Mouse (Mus musculus): Measurements from ENCODE around the gene Ppp1r9a. TPM values are rescaled to one million over a fixed set of nuclear protein-coding genes. Genes with fewer than 3 reads are reported as not detected.
A peak's percentile ranks its signal among the peaks of the same experiment; 100 is the strongest.

The Ppp1r9a gene
- total RNA-seq, 1 experiment from 2014 or later = 43.4 TPM

DNA sequence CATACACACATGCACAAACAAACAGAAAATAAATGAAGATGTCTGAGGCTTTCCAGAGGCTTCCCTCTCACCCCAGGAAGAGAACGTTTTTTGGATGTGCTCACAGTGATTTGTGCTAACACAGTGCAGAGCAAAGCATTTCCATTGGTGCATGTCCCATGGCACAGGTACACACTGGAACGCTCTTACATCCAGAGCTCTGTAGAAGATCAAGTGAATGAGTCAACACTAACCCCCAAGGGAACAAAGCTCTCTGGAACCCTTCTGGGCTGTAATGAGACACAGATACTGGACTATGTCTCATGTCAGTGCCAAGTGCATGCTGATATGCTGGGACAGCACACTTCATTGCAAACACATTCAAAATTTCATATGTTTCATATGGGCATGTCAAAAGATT, 175.3 kb downstream of the Ppp1r9a start:
- ATAC-seq (replicated peaks in 1 of 2; ENCODE audit: insufficient read depth in 1 of 2, low FRiP score in 2 of 2, low TSS enrichment in 1 of 2, low read depth in 1 of 2, poor library complexity in 2 of 2, severe bottlenecking in 2 of 2) = no peak

DNA sequence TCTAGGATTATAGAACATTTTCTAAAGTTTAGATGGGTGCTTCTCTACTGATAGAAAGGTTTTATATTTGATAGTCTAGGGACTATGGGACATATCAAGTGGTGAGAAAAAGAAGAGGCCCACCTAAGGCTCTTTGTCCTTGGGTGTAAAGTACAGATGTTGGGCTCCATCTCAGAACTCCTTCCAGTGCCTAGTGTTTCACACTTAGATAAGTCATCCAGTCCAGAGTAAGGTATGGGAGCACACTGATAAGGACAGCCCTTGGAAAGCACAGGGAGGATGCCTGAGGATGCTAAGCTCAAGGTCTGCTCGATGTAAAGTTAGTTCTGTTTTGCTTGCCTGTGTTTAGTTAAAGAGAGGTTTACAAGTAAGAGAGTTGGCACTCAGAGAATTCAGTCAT, 176.4 kb downstream of the Ppp1r9a start:
- no peak for ATAC-seq (replicated peaks in 1 of 2; ENCODE audit: insufficient read depth in 1 of 2, low FRiP score in 2 of 2, low TSS enrichment in 1 of 2, low read depth in 1 of 2, poor library complexity in 2 of 2, severe bottlenecking in 2 of 2)

DNA sequence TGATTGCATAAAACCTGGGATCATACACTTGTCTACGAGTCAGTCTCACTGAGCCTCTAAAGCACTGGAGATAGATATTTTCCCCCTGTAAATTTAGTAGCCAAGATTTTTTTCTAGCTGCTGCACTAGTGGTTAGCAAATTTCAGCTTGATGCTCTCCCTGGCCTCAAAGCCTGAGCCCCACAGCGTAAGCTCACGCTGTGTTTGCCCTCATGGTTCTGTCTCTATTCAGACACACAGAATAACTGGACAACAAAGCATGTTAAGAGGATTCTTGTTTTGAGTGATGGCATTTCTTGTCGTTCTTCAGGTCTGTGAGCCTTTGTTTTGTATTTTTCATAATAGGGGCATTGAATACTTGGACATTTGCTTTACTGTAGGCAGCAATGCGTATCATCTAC, 177.4 kb downstream of the Ppp1r9a start:
- no peak for ATAC-seq (replicated peaks in 1 of 2; ENCODE audit: insufficient read depth in 1 of 2, low FRiP score in 2 of 2, low TSS enrichment in 1 of 2, low read depth in 1 of 2, poor library complexity in 2 of 2, severe bottlenecking in 2 of 2)

DNA sequence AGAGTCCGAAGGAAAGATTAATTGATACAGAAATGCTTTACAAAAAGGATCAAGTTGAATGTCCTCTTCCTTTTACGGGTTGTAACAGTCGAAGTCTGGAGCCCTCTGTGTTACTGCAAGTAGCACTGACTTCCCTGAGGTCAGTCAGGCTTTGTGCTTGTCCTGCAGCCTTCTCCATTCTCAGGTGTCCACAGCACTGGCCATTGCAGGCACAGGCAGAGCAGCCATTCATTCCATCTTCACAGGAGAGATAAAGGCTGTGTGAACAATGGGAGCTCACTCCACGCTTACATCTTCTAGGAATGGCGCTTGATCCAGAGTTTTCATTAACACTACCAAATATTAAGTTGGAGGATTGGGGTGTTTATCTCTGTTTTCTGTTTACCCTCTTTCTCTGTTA, 177.8 kb downstream of the Ppp1r9a start:
- ATAC-seq (replicated peaks in 1 of 2; ENCODE audit: insufficient read depth in 1 of 2, low FRiP score in 2 of 2, low TSS enrichment in 1 of 2, low read depth in 1 of 2, poor library complexity in 2 of 2, severe bottlenecking in 2 of 2) = no peak

DNA sequence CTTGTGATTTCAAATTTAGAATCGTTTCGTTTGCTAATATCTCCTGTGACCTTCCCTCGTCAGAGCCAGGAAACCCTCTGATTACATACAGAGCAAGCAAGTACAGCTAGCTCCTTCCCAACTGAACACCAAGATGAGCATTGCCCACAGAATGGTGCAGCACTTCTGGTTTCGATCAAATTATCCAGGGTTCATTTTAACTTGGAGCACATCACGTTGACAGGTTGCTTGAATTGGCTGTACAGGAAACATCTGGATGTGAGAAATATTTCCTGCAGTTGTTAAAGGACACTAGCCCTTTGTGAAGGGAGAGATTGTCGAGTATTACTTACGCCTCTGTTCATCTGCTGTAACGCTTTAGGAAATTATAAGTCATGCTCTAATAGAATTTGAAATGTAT, 178.4 kb downstream of the Ppp1r9a start:
- ATAC-seq (replicated peaks in 1 of 2; ENCODE audit: insufficient read depth in 1 of 2, low FRiP score in 2 of 2, low TSS enrichment in 1 of 2, low read depth in 1 of 2, poor library complexity in 2 of 2, severe bottlenecking in 2 of 2) = peak; percentile 12 to 64; a peak in 3 of 4 replicates

DNA sequence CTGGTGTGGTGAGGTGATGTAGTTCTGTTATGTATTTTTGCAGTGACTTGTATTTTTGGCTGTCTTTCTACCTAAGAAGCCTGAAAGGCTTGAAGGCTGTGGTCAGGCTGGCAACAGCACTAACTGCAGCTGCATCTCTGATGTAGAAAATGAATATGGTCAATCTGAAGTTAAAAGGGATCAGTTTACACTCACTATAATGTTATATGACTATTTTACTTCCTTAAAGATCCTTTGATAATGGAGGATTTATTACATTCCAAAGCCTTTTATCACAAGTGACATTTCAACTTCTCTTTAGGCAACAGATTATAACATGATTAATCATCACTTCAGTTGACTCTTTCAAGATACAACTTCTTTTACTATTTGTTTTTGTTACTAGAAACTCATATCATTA, 179.4 kb downstream of the Ppp1r9a start:
- peak; percentile 39 to 42; a peak in 2 of 4 replicates for ATAC-seq (replicated peaks in 1 of 2; ENCODE audit: insufficient read depth in 1 of 2, low FRiP score in 2 of 2, low TSS enrichment in 1 of 2, low read depth in 1 of 2, poor library complexity in 2 of 2, severe bottlenecking in 2 of 2)

DNA sequence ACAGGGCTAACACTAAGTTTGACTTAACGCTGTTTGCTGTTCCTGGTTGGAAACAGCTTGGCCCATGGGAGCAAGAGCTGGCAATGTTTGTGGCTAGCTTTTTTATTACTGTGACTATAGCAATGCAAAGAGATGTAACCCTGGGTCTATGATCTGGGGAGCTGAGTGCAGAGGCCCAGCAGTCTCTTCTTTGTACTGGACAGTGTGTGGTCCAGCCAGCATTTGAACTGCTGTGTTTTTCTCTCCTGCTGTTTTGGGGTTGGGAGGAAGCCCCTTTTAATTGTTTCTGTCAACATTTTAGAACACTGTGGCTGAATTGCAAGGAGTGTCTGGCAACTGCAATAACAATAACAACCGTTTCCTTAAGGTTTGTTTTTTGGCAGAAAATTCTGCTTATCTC, 180.0 kb downstream of the Ppp1r9a start:
- no peak for ATAC-seq (replicated peaks in 1 of 2; ENCODE audit: insufficient read depth in 1 of 2, low FRiP score in 2 of 2, low TSS enrichment in 1 of 2, low read depth in 1 of 2, poor library complexity in 2 of 2, severe bottlenecking in 2 of 2)

DNA sequence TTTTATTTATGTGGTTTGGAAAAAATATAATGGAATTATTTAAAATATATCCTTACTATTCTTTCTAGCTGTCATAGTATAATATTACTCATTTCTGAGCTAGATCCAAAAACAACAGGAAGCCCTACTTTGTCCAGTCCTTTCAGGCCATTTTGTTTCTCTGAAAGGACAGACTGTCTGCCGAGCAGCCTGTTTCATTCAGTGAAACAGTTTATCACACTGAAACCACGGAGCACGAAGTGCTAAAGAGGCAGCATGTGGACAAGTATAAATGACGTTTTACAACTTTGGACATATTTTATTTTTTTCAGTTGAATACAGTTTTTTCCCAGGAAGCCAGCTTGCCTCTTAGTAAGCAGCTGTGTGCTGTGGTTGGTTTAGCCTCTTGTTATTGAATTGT, 181.2 kb downstream of the Ppp1r9a start:
- ATAC-seq (replicated peaks in 1 of 2; ENCODE audit: insufficient read depth in 1 of 2, low FRiP score in 2 of 2, low TSS enrichment in 1 of 2, low read depth in 1 of 2, poor library complexity in 2 of 2, severe bottlenecking in 2 of 2) = no peak

DNA sequence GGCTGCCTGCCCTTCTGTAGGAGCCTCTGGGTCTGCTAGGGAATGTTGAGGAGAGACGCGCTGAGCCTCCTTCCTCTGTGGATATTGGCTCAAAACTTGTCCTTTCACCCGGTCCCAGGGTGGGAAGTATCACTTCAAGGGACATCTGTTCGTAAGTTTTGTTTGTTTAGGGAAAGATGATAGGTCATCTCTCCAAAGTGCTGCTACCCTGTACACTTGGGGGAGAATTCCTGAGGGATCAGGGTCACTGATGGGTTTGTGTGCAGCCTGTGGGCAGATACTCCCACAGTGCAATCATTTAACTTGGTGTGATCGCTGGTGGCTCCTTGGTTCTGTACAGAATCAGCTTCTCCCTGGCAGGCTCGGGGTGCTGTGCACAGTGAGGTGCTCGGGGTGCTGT, 189.2 kb downstream of the Ppp1r9a start:
- no peak for ATAC-seq (replicated peaks in 1 of 2; ENCODE audit: insufficient read depth in 1 of 2, low FRiP score in 2 of 2, low TSS enrichment in 1 of 2, low read depth in 1 of 2, poor library complexity in 2 of 2, severe bottlenecking in 2 of 2)

DNA sequence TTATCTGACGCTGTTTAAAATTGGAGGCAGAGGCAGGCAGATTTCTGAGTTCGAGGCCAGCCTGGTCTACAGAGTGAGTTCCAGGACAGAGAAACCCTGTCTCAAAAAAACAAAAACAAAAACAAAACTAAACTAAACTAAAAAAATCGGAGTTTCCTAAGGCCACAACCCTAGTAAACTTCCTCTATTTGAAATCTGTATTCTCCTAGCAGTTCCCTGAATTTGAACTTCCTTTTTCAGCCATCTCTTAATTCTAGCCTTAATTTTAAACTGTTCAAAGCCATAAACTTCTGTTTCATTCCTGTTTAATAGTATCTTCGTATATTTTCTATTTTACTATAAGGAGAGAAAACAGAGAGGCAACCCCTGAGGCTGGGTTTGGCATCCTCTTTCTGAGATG, 190.1 kb downstream of the Ppp1r9a start:
- ATAC-seq (replicated peaks in 1 of 2; ENCODE audit: insufficient read depth in 1 of 2, low FRiP score in 2 of 2, low TSS enrichment in 1 of 2, low read depth in 1 of 2, poor library complexity in 2 of 2, severe bottlenecking in 2 of 2) = peak in 1 of 2 experiments; percentile 62; a peak in 1 of 4 replicates

DNA sequence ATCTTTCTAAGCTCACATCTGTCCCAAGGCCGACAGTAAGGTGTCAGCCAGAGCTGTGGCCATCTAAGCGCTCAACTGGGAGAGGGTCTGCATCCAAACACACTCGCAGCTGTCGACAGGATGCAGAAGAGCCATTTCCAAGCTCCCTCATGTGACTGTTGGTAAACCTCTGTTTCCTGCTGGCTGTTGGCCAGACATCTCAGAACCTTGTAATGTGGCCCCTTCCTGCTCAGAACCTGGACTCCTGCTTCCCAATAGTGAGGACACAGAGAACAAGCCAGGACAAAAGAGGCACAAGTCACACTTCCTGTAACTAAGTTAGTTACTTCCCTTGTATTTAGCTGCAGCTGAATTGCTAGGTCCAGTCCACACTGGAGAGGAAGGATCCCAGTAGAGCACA, 190.8 kb downstream of the Ppp1r9a start:
- peak; percentile 73 to 84 for ATAC-seq (replicated peaks in 1 of 2; ENCODE audit: insufficient read depth in 1 of 2, low FRiP score in 2 of 2, low TSS enrichment in 1 of 2, low read depth in 1 of 2, poor library complexity in 2 of 2, severe bottlenecking in 2 of 2)

DNA sequence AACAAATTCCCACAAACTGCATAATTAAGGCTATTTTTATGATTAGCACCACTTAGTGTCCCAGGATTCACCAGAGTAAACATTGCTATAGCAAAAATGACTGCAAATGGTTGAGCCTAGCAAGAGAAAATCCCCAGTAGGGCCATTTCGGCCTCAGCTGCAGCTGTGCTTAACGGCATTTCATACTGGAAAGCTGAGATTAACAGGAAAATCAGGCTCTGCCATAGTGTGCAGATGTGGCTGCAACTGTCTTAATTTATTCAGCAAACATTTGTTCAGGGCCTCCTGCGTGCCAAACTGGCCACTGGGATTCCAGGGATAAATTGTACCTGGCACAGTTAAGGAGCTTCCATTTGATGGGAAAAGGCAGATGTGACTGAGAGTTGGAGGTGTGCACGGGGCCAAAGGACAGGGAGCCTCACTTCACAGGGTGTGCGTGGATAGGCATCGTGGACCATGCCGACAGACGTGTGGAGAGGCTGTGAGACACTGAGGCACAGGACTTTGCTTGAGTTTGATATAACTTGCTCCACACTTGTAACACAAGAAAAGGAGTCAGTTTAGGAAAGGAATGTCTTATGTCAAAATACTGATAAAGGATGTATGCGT, 192.8 kb downstream of the Ppp1r9a start:
- no peak for ATAC-seq (replicated peaks in 1 of 2; ENCODE audit: insufficient read depth in 1 of 2, low FRiP score in 2 of 2, low TSS enrichment in 1 of 2, low read depth in 1 of 2, poor library complexity in 2 of 2, severe bottlenecking in 2 of 2)

DNA sequence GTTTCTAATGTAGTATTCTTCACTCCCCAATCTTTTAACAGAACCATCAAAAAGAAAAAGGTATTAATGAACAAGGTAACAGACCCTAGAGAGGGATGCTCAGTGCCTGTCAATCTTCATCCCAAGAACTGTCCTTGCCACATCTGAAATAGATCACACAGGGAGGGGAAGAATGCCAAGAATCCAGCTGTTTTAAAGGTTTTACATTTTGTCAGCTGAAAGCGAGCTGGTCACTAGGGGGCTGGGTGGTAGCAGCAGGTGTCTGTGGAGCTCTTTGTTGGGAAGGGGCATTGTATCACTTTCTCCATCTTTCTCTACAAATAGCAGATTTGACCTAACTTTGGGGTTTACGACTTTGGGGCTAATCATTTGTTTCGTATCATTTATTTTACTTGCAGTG, 194.6 kb downstream of the Ppp1r9a start:
- ATAC-seq (replicated peaks in 1 of 2; ENCODE audit: insufficient read depth in 1 of 2, low FRiP score in 2 of 2, low TSS enrichment in 1 of 2, low read depth in 1 of 2, poor library complexity in 2 of 2, severe bottlenecking in 2 of 2) = no peak

DNA sequence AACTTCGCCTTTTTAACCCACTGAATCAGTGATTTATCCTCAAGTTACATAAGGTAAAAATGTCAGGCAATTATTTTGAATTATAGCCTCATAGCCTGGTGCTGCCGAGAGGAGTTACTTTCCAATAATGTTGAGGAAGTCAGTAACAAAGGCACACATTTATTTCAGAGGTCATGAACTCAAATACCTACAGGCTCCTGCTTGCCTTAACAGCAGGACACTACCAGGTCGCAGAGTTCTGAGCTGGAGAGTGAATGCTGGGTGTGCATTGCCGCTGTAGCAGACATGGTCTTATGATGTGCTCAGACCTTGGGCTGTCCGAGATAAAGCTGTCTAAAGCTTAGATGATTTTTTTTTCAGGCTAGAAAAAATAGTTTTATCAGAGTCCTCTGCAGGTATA, 196.6 kb downstream of the Ppp1r9a start:
- ATAC-seq (replicated peaks in 1 of 2; ENCODE audit: insufficient read depth in 1 of 2, low FRiP score in 2 of 2, low TSS enrichment in 1 of 2, low read depth in 1 of 2, poor library complexity in 2 of 2, severe bottlenecking in 2 of 2) = no peak

DNA sequence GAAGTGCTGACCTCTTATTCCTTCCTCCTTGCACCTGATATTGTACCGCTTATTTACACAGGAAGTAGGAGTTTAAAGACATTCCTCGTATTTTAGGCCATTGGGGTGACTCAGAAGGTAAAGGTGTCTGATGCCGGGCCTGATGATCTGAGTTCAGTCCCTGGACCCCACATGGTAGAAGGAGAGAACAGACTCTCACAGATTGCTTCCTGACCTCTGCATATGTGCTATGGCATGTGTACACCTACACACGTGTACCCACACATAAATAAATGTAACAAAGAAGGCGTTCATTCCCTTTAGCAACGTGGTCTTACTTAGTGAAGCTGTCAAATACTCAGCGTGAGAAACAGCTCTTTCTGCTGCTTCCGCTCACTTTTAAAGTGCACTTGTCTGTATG, 197.1 kb downstream of the Ppp1r9a start:
- no peak for ATAC-seq (replicated peaks in 1 of 2; ENCODE audit: insufficient read depth in 1 of 2, low FRiP score in 2 of 2, low TSS enrichment in 1 of 2, low read depth in 1 of 2, poor library complexity in 2 of 2, severe bottlenecking in 2 of 2)

DNA sequence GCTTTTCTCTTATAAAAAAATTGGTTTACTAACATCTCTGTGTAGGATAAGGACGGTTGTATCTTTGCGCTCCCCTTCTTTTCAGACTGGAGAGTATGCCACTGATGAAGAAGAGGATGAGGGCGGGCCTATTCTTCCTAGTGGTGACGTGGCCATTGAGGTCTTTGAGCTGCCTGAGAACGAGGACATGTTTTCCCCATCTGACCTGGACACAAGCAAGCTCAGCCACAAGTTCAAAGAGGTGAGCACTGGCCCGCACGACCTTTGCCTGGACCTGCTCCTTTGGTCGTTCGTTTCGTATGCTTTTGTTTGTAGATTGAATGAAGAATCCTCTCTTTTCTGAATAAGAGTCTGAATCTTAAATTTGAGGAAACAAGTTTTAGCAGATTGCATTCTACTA, 197.6 kb downstream of the Ppp1r9a start:
- ATAC-seq (replicated peaks in 1 of 2; ENCODE audit: insufficient read depth in 1 of 2, low FRiP score in 2 of 2, low TSS enrichment in 1 of 2, low read depth in 1 of 2, poor library complexity in 2 of 2, severe bottlenecking in 2 of 2) = no peak

DNA sequence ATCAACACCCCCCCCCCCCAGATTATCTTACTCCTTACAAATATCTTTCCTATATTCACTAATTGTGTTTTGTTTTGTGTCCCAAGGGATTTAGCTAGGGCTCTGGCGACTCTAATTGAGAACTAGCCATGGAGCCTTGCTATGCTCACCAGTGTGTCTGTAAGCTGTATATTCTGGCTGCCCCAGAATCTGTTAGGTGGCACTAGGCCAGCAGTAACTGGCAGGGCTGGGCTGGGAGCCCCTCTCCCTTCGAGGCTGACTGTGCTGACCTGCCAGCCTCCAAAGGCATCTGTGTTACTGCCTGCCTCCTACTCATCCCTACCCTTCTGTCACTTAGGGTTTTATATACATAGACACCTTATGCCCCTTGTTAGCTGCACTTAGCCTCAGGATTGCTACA, 200.0 kb downstream of the Ppp1r9a start:
- no peak for ATAC-seq (replicated peaks in 1 of 2; ENCODE audit: insufficient read depth in 1 of 2, low FRiP score in 2 of 2, low TSS enrichment in 1 of 2, low read depth in 1 of 2, poor library complexity in 2 of 2, severe bottlenecking in 2 of 2)

DNA sequence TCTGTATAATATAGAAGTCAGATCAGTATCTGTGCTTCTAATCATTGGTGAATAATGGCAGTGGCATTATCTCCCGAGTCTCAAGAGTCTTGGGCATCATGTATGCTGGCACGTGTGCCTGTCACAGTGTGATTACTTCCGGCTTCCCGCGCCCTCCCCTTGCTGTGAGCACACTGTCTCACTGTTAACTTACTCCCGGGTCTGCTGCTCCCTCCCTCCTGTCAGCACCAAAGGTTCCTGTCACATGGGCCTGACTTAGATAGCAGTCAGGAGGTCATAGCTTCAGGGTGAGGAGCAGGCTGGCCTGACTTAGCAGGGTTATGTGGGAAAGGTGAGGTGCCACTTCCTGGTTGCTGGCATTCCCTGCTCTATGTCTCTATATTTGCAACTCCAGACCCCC, 201.1 kb downstream of the Ppp1r9a start:
- ATAC-seq (replicated peaks in 1 of 2; ENCODE audit: insufficient read depth in 1 of 2, low FRiP score in 2 of 2, low TSS enrichment in 1 of 2, low read depth in 1 of 2, poor library complexity in 2 of 2, severe bottlenecking in 2 of 2) = peak; percentile 72 to 75

DNA sequence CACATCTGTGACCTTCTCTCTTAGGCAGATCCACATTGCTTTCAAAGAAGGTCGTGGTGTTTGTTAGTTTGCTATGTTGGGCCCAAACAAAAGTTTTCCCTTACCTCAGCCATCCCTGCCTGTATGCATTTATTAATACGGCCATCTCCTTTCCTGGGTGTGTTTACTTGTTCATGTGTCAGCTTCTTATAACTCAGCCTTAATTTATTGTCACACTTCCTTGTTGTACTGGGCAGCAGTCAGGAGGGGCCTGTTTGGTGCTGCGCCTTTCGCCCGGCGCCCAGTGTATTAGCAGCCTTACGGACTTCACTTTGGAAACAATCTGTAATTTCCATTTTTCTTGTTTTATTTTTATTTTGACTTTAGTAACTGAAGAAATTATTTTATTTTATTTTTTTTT, 201.5 kb downstream of the Ppp1r9a start:
- no peak for ATAC-seq (replicated peaks in 1 of 2; ENCODE audit: insufficient read depth in 1 of 2, low FRiP score in 2 of 2, low TSS enrichment in 1 of 2, low read depth in 1 of 2, poor library complexity in 2 of 2, severe bottlenecking in 2 of 2)

DNA sequence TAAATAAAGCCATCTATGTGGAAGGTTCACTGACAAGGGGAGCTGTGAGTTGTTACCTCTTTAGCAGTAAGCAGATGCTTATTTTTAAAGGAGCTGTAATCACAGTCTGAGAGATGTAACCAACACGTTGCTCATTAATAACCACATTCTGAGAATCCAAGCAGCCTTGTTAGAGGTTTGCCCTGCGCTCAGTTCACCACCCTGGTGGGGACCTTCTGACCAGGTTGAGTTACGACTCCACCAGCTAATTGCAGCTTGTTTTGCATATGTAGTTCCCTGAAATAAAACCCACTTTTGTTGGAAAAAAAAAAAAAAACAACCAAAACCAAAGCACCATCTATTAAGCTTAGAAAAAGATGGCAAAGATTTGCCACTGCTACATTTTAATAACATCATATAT, 205.8 kb downstream of the Ppp1r9a start:
- ATAC-seq (replicated peaks in 1 of 2; ENCODE audit: insufficient read depth in 1 of 2, low FRiP score in 2 of 2, low TSS enrichment in 1 of 2, low read depth in 1 of 2, poor library complexity in 2 of 2, severe bottlenecking in 2 of 2) = no peak

All from hematopoietic stem cell, adult 5-6 weeks (primary cell).